Mouse (Mus musculus): ENCODE measurements around the gene Jak1.
A peak's percentile ranks its signal among the peaks of the same experiment; 100 is the strongest.
"Not testable (repeated sequence)": the region's sequence is repeated elsewhere in the genome, so short reads cannot be mapped to it uniquely, and the experiment has no call there.

Jak1 gene

DNA sequence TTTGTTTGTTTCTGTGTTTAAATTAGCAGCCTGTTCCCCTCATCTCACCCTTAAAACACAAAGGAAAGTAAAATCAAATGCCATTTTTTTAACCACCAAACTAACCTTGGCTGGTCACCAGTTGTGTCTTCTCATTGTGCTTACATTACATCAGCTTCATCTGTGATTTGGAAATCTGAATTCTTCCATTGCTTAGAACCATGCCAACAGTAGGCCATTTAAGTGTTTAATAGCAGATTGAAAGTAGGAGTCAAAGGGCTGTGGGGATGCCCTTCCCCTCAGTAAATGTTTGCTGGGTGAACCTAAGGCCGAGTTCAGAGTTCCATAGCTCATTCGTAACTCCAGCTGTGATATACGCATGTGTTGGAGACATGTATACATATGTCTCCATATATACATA, 10.8 kb upstream of the Jak1 start:
- no peak for DNase-seq

DNA sequence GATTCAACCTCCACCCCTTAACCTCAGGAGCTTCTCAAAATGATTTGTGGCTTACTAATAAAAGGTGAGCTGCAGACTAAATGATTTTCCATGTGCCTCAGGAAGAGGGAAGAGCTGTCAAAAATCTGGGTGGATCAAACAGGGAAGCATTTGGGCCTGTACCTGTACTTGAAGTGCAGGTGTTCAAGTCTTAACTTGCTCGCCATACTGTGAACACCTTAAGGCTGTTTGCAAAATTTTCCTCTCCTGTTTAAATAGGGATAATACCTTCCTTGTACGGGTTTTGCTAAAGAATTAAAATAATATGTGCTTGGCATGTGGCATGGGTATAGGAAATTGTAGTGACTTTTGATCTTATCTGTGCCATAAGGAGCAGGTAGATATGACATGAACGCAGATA, 5.7 kb upstream of the Jak1 start:
- DNase-seq = no peak

GRCm38 (mm10) chr4:101268506-101268905, 3.4 kb upstream of the Jak1 start:
- DNase-seq = not testable (repeated sequence)

DNA sequence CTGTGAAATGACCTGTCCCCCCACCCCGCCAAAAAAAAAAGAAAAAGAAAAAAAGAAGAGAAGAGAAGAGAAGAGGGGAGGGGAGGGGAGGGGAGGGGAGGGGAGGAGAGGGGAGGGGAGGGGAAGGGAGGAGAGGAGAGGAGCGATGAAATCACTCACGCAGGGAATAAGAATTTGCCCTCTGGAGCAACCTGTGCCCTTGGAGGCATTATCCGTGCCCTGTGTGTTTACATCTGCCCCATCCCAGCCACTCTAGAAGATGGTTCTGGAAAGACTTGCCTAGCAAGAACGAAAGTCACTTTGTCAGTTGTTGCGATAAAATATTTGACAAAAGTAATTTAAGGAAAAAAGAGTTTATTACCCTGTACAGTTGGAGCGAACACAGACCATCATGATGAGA, 441 bp upstream of the Jak1 start:
- no peak for DNase-seq

DNA sequence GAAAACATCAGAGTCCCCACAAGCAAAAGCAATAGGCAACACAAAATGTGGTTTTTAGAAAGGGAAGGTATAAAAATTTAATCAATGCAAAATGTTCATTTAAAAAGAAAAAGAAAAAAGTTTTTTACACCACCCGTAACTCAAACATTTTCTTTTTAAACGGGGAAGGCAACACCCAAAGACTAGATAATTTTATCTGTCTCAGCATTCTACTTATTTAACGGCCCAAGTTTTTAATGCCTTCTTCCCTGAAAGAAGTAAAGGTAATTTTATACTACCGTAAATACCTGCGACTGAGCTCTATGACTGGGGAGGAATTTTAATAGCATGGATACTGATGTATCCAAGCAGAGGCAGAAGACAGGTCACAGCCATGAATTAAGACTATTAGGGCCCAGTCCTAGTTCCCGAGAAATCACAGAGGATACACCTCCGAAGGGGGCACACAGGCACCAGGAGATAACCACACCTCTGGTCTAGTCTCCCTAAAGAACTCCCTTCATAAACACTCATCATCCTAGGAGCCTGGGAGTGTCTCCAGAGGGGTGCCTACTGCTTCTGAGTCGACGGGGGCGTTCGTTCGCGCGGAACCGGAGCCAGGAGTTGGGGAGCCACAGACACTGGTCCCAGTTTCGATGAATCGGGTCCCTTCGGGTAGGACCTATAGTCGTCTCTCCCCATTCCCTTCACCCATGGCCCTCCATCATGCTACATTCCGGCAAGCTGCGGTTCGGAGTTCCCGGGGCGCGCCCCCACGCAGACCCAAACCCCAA, 928 bp downstream of the Jak1 start:
- DNase-seq = no peak

GRCm38 (mm10) chr4:101261596-101261995, 3.5 kb downstream of the Jak1 start:
- no peak for DNase-seq

- DNase-seq = no peak
Measured at GRCm38 (mm10) chr4:101260744-101261291, 4.3 kb downstream of the Jak1 start.

- DNase-seq = no peak
Measured at GRCm38 (mm10) chr4:101256526-101257210, 8.4 kb downstream of the Jak1 start.

DNA sequence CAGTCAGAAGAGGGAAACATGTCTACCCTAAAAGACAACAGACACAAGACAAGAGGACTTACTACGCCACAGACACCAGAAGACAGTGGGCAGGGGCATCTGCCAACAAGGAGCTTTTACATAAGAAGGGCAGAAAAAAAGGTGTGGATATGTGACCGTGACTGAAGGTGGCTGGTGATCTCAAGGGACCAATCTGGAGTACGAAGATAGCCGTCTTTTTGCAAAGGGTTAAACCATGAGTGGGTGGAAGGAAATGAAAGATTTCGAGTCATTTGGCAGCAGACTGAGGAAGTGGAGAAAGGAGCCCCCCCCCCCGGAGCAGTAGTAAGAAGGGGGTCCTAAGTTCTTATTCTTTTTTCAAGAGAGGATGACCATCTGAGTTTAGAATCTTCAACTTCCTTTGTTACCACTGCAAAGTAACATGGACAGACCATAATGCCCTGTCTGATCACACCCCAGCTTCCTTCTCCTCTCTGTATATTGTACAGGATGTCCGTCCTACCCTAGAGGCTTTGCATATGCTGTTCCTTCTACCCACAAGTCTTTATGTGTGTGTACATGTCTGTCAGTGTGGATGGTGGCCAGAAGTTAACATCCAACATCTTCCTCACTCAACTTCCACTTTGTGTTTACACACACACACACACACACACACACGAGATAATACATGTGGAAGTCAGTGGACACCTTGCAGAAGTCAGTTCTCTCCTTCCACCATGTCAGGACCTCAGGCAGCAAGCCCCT, 10.3 kb downstream of the Jak1 start:
- DNase-seq = no peak

- peak; percentile 26 for DNase-seq
Measured at GRCm38 (mm10) chr4:101254015-101254414, 11.1 kb downstream of the Jak1 start.

DNA sequence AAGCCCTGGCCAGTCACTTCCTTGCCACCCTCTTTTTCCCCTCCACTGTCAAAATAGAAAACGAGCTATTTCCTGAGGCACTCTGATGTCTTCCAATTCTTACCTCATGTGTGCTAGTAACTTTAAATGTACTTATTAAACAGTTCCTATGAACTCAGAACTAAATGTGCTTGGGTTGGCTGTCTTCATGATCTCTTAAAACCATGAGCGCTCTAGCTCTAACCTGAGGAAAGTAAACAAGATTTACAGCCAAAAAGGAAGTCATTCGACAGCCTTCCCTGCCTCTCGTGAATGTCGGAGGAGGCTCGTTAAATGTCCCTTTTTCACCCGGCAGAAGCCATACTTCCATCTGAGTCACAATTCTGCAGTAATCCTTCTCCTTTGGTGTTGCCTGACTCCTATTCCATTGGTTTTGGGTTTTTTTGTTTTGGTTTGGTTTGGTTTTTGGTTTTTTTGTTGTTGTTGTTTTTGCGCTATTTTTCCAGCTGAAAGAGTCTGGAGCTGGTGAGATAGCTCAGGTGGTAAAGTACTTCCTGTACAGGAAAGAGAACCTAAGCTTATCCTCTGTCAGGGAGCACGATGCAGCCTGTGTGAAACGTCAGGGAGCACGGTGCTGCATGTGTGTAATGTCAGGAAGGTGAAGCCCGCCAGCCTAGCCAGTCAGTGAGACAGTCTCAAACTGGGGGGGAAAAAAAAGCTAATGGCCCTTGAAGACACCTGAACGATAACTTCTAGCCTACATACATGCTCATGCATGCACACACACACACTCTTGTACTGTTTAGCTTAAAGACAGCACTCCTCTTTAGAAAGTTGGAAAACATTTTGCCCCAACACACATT, 12.1 kb downstream of the Jak1 start:
- no peak for DNase-seq

- DNase-seq = no peak
Measured at GRCm38 (mm10) chr4:101252016-101252415, 13.1 kb downstream of the Jak1 start.

DNA sequence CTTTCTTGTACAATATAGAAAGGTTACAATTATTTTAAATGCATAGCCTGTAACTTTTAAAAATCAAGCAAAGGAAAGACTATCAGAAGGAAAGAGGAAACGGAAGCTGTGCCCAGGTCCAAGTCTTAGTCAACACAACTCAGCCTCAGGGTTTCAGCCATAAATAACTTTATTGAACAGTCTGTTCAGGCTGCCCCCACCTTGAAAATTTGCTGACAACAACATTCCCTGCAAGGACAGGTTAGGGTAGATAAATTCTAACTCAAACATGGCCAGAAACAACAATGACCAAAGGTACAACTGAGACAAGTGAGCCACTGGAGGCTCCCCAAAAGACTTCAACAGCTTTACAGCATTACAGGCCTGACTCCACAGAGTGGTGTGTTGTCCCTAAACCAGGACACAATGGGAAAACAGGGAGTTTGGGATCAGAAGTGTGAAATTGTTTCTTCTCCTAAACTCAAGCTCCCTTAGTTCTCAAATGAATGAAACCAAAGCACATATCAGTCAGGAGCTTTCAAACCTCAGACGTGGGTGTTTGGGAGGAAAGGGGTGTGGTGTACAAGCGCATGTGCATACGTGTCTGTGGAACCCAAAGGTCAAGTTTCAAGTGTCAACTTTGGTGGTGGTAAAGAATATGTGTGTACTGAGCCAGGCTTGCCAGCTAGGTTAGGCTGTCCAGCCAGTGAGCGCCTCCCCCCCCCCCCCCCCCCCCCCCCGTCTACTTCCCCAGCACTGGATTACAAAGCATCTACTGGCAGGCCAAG, 14.9 kb downstream of the Jak1 start:
- DNase-seq = no peak

GRCm38 (mm10) chr4:101247355-101247754, 17.7 kb downstream of the Jak1 start:
- no peak for DNase-seq

GRCm38 (mm10) chr4:101246569-101246968, 18.5 kb downstream of the Jak1 start:
- no peak for DNase-seq

GRCm38 (mm10) chr4:101244257-101245011, 20.6 kb downstream of the Jak1 start:
- no peak for DNase-seq

- no peak for DNase-seq
Measured at GRCm38 (mm10) chr4:101240875-101241173, 24.3 kb downstream of the Jak1 start.

DNA sequence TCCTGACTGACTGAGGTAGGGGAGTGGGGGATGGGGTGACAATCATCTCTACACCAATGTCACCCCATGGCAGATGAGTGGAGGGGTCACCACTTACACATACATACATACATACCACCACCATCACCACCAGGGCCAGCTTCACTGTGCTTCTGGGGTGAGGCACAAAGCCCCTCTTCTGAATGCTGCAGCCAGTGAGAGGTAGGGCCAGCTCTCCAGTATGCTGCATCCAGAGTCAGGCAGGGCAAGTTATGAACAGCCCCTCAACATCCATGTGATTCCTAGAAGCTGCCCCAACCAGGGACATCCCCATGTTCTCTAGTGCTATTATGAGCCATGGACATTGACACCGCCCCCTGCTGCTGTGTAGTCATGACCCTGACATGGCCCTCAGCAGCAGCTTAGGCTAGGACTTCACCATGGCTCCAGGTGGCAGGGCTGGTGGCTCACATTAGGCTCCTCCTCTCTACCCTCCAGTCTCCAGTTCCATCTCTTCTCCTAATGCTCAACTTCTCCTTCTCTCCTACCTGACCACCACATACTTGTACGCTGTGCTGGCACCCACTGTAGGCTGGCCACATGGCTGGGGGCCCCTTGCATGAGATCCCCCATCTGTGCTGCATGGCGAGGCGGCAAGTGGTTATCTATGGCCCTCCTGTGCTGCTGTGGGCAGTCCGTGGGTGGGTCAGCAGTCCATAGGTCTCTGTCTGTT, 24.8 kb downstream of the Jak1 start:
- DNase-seq = no peak

- no peak for DNase-seq
Measured at GRCm38 (mm10) chr4:101239313-101240162, 25.5 kb downstream of the Jak1 start.
